Mouse (Mus musculus) E14TG2a.4 (cell line): Measurements from ENCODE around the gene Fars2.
"Not testable (repeated sequence)": the region's sequence is repeated elsewhere in the genome, so short reads cannot be mapped to it uniquely, and the experiment has no call there.

Experiments used
- H3K27me3 ChIP-seq: 2 replicates; pipeline ENCODE4 v1.6.1; 2014; ENCODE audit warnings: low read length, control low read depth; ENCODE audit not compliant: insufficient read depth
- H3K36me3 ChIP-seq: 2 replicates; pipeline ENCODE4 v1.6.1; 2014; ENCODE audit warnings: low read length, control low read depth; ENCODE audit not compliant: insufficient read depth
- H3K4me1 ChIP-seq: replicated peaks from 2 replicates; pipeline ENCODE4 v1.6.1; 2014; ENCODE audit warnings: low read depth, low read length, control low read depth
- H3K4me3 ChIP-seq: replicated peaks from 2 replicates; pipeline ENCODE4 v1.5.1; 2014; ENCODE audit warnings: mild to moderate bottlenecking, low read length
- H3K9me3 ChIP-seq: 2 replicates; pipeline ENCODE4 v1.6.1; 2014; ENCODE audit warnings: low read length, control low read depth
- CTCF ChIP-seq: conservative IDR thresholded peaks from 2 replicates; pipeline ENCODE4 v1.5.1; 2014; ENCODE audit warnings: low read length
- NANOG ChIP-seq: IDR thresholded peaks from 2 replicates; pipeline ENCODE4 v1.6.1; 2014; ENCODE audit warnings: borderline replicate concordance, low read length, mixed read lengths
- POU5F1 ChIP-seq: IDR thresholded peaks from 2 replicates; pipeline ENCODE4 v1.6.1; 2014; ENCODE audit warnings: low read length, borderline replicate concordance

Fars2 gene

DNA sequence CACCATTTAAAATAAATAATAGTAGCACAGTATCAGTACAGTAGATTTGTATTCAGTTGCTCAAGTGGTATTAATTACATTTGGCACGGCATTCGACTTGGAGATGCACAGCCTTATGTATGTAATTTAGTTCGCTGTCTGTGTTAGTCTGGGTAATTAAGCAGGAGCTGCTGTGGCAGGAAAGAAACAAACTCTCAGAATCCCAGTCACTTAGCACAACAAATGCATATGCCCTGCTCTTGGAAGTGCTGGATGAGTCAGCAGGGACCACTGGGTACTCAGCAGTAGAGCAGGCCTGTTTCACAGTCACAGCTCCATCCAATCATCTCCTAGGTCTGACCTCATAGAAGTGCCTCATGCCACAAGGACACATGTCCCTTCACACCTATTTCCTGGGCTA is 200.6 kb downstream of the Fars2 start:
- Histone ChIP-seq H3K36me3 (no peaks in the 10 kb centered on the region), H3K4me1 (peaks cover 13% of the 10 kb centered on the region), H3K27me3 (no peaks in the 10 kb centered on the region), H3K9me3 (no peaks in the 10 kb centered on the region), H3K4me3 (no peak overlapping the region)
- no peak for TF ChIP-seq NANOG
- TF ChIP-seq CTCF: no peak
- no peak for TF ChIP-seq POU5F1

DNA sequence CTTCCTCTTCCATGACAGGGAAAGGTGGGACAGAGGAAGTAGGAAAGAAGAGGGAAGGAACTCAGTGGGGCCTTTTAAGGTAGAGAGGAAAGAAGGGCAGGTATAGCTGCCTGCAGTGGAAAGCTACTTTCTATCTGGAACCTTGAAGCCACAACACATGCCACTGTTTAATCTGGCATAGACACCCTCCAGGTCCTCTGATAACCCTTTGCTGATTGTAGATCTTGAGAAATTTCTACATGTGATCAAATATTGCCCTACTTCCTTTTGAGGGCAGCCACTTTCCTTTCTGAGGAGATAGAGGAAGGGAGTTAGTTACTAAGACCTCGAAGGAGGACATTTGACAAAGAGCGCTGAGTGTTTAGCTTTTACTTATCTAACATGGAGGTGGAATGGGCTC is 207.4 kb downstream of the Fars2 start:
- TF ChIP-seq POU5F1: no peak
- TF ChIP-seq CTCF: no peak
- no peak for TF ChIP-seq NANOG
- Histone ChIP-seq H3K9me3 (no peaks in the 10 kb centered on the region), H3K4me3 (no peak overlapping the region), H3K4me1 (no peaks in the 10 kb centered on the region), H3K36me3 (no peaks in the 10 kb centered on the region), H3K27me3 (no peaks in the 10 kb centered on the region)

DNA sequence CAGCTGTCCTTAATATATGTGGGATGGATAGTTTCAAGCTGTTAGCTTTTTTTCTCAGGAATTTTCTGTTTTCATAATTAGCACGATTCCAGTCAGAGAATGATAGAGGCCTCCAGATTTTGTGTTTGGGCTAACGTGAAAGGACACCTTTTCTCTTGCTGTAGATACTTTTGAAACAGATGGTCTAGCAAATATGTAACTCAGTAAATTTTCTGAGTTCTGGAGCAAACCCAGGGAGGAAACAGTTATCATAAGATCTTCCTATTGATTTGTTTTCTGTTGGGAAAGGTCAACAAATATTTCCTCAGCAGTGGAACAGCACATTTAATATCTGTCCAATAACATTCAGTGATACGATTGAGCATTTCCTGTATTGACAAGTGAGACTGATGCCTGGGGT is 209.3 kb downstream of the Fars2 start:
- H3K36me3 ChIP-seq: no peaks in the 10 kb centered on the region
- no peaks in the 10 kb centered on the region for H3K27me3 ChIP-seq
- TF ChIP-seq NANOG (no peak), CTCF (no peak), POU5F1 (no peak)
- no peaks in the 10 kb centered on the region for H3K4me1 ChIP-seq
- no peaks in the 10 kb centered on the region for H3K9me3 ChIP-seq
- H3K4me3 ChIP-seq: no peak overlapping the region

DNA sequence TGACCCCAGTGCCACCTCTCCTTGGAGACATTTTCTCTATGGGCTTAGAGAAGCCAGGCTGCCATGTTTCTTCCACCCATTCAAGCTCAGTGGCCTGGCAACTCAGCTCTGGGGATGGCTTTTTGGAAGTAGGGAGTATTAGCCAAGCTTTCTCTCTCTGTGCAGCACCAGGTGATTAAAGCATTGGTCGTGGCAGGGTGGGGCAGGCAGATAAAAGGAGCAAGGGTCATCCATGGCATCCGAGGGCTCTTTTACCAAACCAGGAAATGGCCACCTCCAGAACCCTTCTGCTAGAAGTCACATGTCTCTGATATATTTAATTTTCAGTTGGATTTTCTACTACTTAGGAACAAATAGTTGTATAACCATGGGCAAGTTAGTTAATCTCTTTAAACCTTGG is 212.7 kb downstream of the Fars2 start:
- no peaks in the 10 kb centered on the region for H3K4me1 ChIP-seq
- H3K36me3 ChIP-seq: no peaks in the 10 kb centered on the region
- H3K9me3 ChIP-seq: no peaks in the 10 kb centered on the region
- no peaks in the 10 kb centered on the region for H3K27me3 ChIP-seq
- H3K4me3 ChIP-seq: no peak overlapping the region
- TF ChIP-seq POU5F1 (no peak), NANOG (no peak), CTCF (no peak)

GRCm38 (mm10) chr13:36330542-36330941 is 213.3 kb downstream of the Fars2 start:
- no peaks in the 10 kb centered on the region for H3K9me3 ChIP-seq

DNA sequence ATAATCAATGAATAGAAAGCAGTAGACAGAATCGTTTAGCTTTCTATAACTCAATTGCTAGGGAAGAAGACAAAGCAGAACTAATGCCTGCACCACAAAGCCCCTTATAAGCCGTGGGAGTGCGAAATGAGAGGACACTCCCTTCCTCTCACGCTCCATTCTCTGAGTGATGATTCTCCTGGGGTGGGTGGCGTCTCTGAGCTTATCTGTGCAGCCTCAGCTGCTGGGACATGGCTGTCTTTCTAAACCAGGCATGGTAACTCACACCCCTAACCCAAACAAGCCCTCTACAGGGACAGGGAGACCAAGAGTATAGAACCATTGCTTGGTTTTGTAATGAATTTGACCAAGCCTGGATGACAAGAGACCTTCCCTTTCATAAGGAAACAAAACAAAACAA is 217.5 kb downstream of the Fars2 start:
- Histone ChIP-seq H3K4me1 (no peaks in the 10 kb centered on the region), H3K36me3 (no peaks in the 10 kb centered on the region), H3K4me3 (no peak overlapping the region), H3K9me3 (no peaks in the 10 kb centered on the region), H3K27me3 (no peaks in the 10 kb centered on the region)
- TF ChIP-seq CTCF (no peak), POU5F1 (no peak), NANOG (no peak)

More at GRCm38 (mm10) chr13:36330542-36330941, 213.3 kb downstream of the Fars2 start:
- Histone ChIP-seq H3K4me1 (no peaks in the 10 kb centered on the region), H3K36me3 (no peaks in the 10 kb centered on the region), H3K27me3 (no peaks in the 10 kb centered on the region), H3K4me3 (no peak overlapping the region)
- TF ChIP-seq CTCF (no peak), NANOG (no peak), POU5F1 (no peak)

DNA sequence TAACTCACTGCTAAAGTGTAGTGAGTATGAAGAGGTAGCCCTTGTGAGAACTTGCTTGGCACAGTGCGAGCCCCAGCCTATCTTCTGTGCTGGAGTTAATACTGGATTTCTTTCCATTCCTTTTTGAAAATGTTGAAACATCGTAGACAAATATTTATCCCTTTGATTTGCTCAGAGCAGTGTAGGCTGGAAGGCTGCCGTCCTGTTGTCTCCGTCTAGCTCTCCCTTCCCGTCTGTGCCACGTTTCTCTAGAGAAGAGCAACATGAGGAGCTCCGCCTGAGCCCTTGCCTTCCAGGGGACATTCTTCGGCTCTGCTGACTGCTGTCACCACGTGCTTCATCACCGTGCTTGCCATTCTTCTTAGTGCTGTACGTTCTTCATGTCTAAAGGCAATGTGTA is 234.3 kb downstream of the Fars2 start:
- H3K4me3 ChIP-seq: no peak overlapping the region
- no peaks in the 10 kb centered on the region for H3K27me3 ChIP-seq
- H3K4me1 ChIP-seq: no peaks in the 10 kb centered on the region
- TF ChIP-seq POU5F1 (no peak), CTCF (no peak), NANOG (no peak)
- H3K9me3 ChIP-seq: no peaks in the 10 kb centered on the region
- no peaks in the 10 kb centered on the region for H3K36me3 ChIP-seq

DNA sequence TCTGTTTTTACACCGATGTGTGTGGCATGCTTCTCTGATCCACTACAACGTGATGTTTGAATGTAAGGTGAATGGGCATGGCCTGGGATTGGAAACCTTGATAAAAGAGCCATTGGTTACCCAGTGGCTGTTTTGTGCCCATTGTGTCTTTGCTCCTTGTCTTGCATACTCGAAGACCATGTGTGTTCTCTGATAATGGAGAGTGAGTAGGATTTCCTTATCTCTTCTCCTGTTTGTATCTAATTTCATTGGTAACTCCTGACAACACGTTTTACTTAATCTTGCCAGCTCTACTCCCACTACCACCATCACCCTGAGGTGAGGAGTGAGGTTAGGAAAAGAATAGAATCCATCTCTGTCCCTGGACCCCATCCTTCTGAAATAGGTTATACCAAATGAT is 240.3 kb downstream of the Fars2 start:
- H3K27me3 ChIP-seq: no peaks in the 10 kb centered on the region
- H3K9me3 ChIP-seq: no peaks in the 10 kb centered on the region
- H3K4me3 ChIP-seq: no peak overlapping the region
- H3K4me1 ChIP-seq: peaks cover 5% of the 10 kb centered on the region; the same call in 1 of the 2 replicates
- no peak for TF ChIP-seq POU5F1
- TF ChIP-seq NANOG: no peak
- TF ChIP-seq CTCF: no peak
- no peaks in the 10 kb centered on the region for H3K36me3 ChIP-seq

DNA sequence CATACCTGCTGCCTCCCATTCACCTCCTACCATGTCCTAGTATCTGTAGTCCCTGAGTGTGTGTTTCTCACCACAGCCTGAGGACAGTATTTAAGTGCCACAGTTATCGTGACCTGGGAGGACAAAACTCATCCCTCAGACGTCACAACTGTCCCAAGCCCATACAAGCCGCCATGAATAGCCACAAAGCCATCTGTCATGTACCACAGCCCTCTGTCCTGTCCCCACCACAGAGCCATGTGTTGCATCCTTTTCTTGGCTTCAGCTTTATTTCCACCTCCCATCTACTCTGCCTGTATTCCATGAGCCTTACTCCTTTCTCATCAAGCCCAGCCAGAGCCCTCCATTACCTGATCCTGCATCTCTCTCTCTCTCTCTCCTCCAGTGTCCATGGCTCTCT is 244.2 kb downstream of the Fars2 start:
- Histone ChIP-seq H3K36me3 (no peaks in the 10 kb centered on the region), H3K27me3 (no peaks in the 10 kb centered on the region), H3K4me1 (peaks cover 5% of the 10 kb centered on the region; the same call in 1 of the 2 replicates), H3K9me3 (no peaks in the 10 kb centered on the region), H3K4me3 (no peak overlapping the region)
- no peak for TF ChIP-seq POU5F1
- TF ChIP-seq CTCF: no peak
- TF ChIP-seq NANOG: no peak

- H3K27me3 ChIP-seq, H3K9me3 ChIP-seq, H3K4me1 ChIP-seq, H3K36me3 ChIP-seq, H3K4me3 ChIP-seq: not testable (repeated sequence)
These were observed 248.5 kb downstream of the Fars2 start for GRCm38 (mm10) chr13:36365719-36366118.
